Mouse (Mus musculus): Measurements from ENCODE around the gene Tango6. TPM values are rescaled to one million over a fixed set of nuclear protein-coding genes. Genes with fewer than 3 reads are reported as not detected.

Gene Tango6
- total and polyA plus RNA-seq, 2 experiments from 2014 or later = 3.0 to 6.1 TPM

GRCm38 (mm10) chr8:106887336-106888189 is 204.7 kb downstream of the Tango6 start:
- 48% methylated on average over 5 of the region's 5 CpGs for WGBS
- Histone ChIP-seq H3K27ac (ENCODE audit: low read depth, low read length) (no peak overlapping the region), H3K4me3 (ENCODE audit: low read depth, low read length) (no peak overlapping the region), H3K36me3 (ENCODE audit: insufficient read depth, low read length) (peaks cover 22% of the 10 kb centered on the region; the same call in 1 of the 2 replicates), H3K9ac (replicated peaks; ENCODE audit: low read length, poor library complexity, severe bottlenecking) (no peak overlapping the region), H3K4me2 (ENCODE audit: low read depth, low read length, poor library complexity, severe bottlenecking) (no peak overlapping the region), H3K9me3 (ENCODE audit: low read length) (no peaks in the 10 kb centered on the region), H3K27me3 (ENCODE audit: insufficient read depth, low read length) (no peaks in the 10 kb centered on the region), H3K4me1 (ENCODE audit: insufficient read depth, low read length) (no peaks in the 10 kb centered on the region; the same call in 1 of the 2 replicates)
- DNase-seq (ENCODE audit: low spot score) (peak; percentile 93), ATAC-seq (ENCODE audit: low FRiP score) (peak; percentile 75)
- TF ChIP-seq CTCF (IDR thresholded peaks at IDR 0.05) = peak; percentile 96

- H3K9ac ChIP-seq (replicated peaks; ENCODE audit: low read length, poor library complexity, severe bottlenecking) = no peak overlapping the region
- no peaks in the 10 kb centered on the region for H3K9me3 ChIP-seq (ENCODE audit: low read length)
- no peak overlapping the region for H3K4me3 ChIP-seq (ENCODE audit: low read depth, low read length)
- 86% methylated on average over 3 of the region's 3 CpGs for WGBS
- H3K27ac ChIP-seq (ENCODE audit: low read depth, low read length) = no peak overlapping the region
- H3K4me1 ChIP-seq (ENCODE audit: insufficient read depth, low read length) = no peaks in the 10 kb centered on the region; the same call in 1 of the 2 replicates
- H3K4me2 ChIP-seq (ENCODE audit: low read depth, low read length, poor library complexity, severe bottlenecking) = no peak overlapping the region
- DNase-seq (ENCODE audit: low spot score) (no peak), ATAC-seq (ENCODE audit: low FRiP score) (no peak)
- H3K36me3 ChIP-seq (ENCODE audit: insufficient read depth, low read length) = peaks cover 14% of the 10 kb centered on the region; the same call in 1 of the 2 replicates
- no peak for TF ChIP-seq CTCF (IDR thresholded peaks at IDR 0.05)
- no peaks in the 10 kb centered on the region for H3K27me3 ChIP-seq (ENCODE audit: insufficient read depth, low read length)
These were observed 205.9 kb downstream of the Tango6 start for GRCm38 (mm10) chr8:106888803-106889202.

- no peak for TF ChIP-seq CTCF (IDR thresholded peaks at IDR 0.05)
- Histone ChIP-seq H3K9me3 (ENCODE audit: low read length) (no peaks in the 10 kb centered on the region), H3K36me3 (ENCODE audit: insufficient read depth, low read length) (no peaks in the 10 kb centered on the region), H3K27ac (ENCODE audit: low read depth, low read length) (peak overlapping the region; percentile 91; the same call in 1 of the 2 replicates), H3K4me1 (ENCODE audit: insufficient read depth, low read length) (no peaks in the 10 kb centered on the region; the same call in 1 of the 2 replicates), H3K27me3 (ENCODE audit: insufficient read depth, low read length) (no peaks in the 10 kb centered on the region), H3K9ac (replicated peaks; ENCODE audit: low read length, poor library complexity, severe bottlenecking) (peak overlapping the region; percentile 96), H3K4me3 (ENCODE audit: low read depth, low read length) (peak overlapping the region; percentile 96), H3K4me2 (ENCODE audit: low read depth, low read length, poor library complexity, severe bottlenecking) (peak overlapping the region; percentile 88)
- DNase-seq (ENCODE audit: low spot score) (peak; percentile 64), ATAC-seq (ENCODE audit: low FRiP score) (no peak)
- under 1% methylated on average over 15 of the region's 15 CpGs for WGBS
These were observed 209.4 kb downstream of the Tango6 start for GRCm38 (mm10) chr8:106892210-106892805.

- Histone ChIP-seq H3K4me3 (ENCODE audit: low read depth, low read length) (peak overlapping the region; percentile 96), H3K27ac (ENCODE audit: low read depth, low read length) (peak overlapping the region; percentile 91), H3K9ac (replicated peaks; ENCODE audit: low read length, poor library complexity, severe bottlenecking) (peak overlapping the region; percentile 96), H3K36me3 (ENCODE audit: insufficient read depth, low read length) (peaks cover 5% of the 10 kb centered on the region; the same call in 1 of the 2 replicates), H3K4me1 (ENCODE audit: insufficient read depth, low read length) (no peaks in the 10 kb centered on the region; the same call in 1 of the 2 replicates), H3K27me3 (ENCODE audit: insufficient read depth, low read length) (no peaks in the 10 kb centered on the region), H3K4me2 (ENCODE audit: low read depth, low read length, poor library complexity, severe bottlenecking) (peak overlapping the region; percentile 88), H3K9me3 (ENCODE audit: low read length) (no peaks in the 10 kb centered on the region)
- WGBS = 2% methylated on average over 35 of the region's 57 CpGs
- peak; percentile 73 for ATAC-seq (ENCODE audit: low FRiP score)
- peak; percentile 26 for DNase-seq (ENCODE audit: low spot score)
- TF ChIP-seq CTCF (IDR thresholded peaks at IDR 0.05) = no peak
These were observed 210.1 kb downstream of the Tango6 start for GRCm38 (mm10) chr8:106892806-106893451.

- no peak for TF ChIP-seq CTCF (IDR thresholded peaks at IDR 0.05)
- WGBS = under 1% methylated on average over 46 of the region's 63 CpGs
- H3K4me3 ChIP-seq (ENCODE audit: low read depth, low read length) = peak within 1 kb of the TSS; percentile 96
- H3K9ac ChIP-seq (replicated peaks; ENCODE audit: low read length, poor library complexity, severe bottlenecking) = peak within 1 kb of the TSS; percentile 96
- H3K27ac ChIP-seq (ENCODE audit: low read depth, low read length) = peak within 1 kb of the TSS; percentile 91
- H3K36me3 ChIP-seq (ENCODE audit: insufficient read depth, low read length) = peaks cover 9% of the 10 kb centered on the region; the same call in 1 of the 2 replicates
- no peaks in the 10 kb centered on the region for H3K9me3 ChIP-seq (ENCODE audit: low read length)
- H3K4me2 ChIP-seq (ENCODE audit: low read depth, low read length, poor library complexity, severe bottlenecking) = peak within 1 kb of the TSS; percentile 88
- no peaks in the 10 kb centered on the region; the same call in 1 of the 2 replicates for H3K4me1 ChIP-seq (ENCODE audit: insufficient read depth, low read length)
- peak; percentile 87 for DNase-seq (ENCODE audit: low spot score)
- ATAC-seq (ENCODE audit: low FRiP score) = peak; percentile 95
- no peaks in the 10 kb centered on the region for H3K27me3 ChIP-seq (ENCODE audit: insufficient read depth, low read length)
These were observed 210.8 kb downstream of the Tango6 start, which contains the start of gene Utp4 for GRCm38 (mm10) chr8:106893481-106894156. Utp4 (plus strand) TSS chr8:106893636.
